Mouse (Mus musculus) lung, postnatal 0 days (tissue): ENCODE measurements around the gene Smu1.

Experiments
- CTCF ChIP-seq: IDR thresholded peaks from 2 replicates; pipeline ENCODE4 v1.5.1; 2016; ENCODE audit warnings: antibody characterized with exemption, mild to moderate bottlenecking
- EP300 ChIP-seq: IDR thresholded peaks from 2 replicates; pipeline ENCODE4 v1.6.1; 2016; ENCODE audit warnings: antibody characterized with exemption, mild to moderate bottlenecking, control low read depth

DNA sequence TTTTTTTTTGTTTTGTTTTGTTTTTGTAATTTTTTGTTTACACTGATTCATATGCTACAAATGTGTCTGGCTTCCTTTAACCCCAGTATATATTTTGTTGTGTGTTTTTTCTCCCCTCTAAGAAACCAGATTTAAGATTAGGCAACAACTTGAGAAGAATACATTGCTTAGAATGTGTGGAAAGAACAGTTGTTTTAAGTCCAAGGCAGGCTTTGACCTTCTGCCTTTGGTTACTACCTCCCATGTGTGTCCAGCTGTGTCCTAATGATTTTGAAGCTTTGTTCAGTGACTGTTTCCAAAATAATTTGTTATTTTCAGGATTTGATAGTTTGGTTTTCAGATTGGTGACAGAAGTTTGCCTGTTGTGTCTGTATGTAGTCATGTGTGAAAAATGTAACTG lies 26.5 kb downstream of the Smu1 start:
- TF ChIP-seq CTCF (no peak), EP300 (no peak)
